Mouse (Mus musculus) liver, adult (tissue): Measurements from ENCODE around the gene Pdzd9.

ENCODE experiments used
- GATA4 ChIP-seq: IDR thresholded peaks from 2 replicates; pipeline ENCODE4 v1.6.1; 2014; ENCODE audit warnings: mild to moderate bottlenecking, low read length; ENCODE audit not compliant: insufficient replicate concordance

Gene Pdzd9

GRCm38 (mm10) chr7:120677001-120677643 lies 7.0 kb upstream of the Pdzd9 start, which contains the start of gene Mosmo:
TSS of gene Mosmo (plus strand) at chr7:120677618.
- no peak for TF ChIP-seq GATA4

GRCm38 (mm10) chr7:120671271-120671670 lies 1.1 kb upstream of the Pdzd9 start:
- no peak for TF ChIP-seq GATA4

- no peak for TF ChIP-seq GATA4
Observed at GRCm38 (mm10) chr7:120662079-120662478, 8.1 kb downstream of the Pdzd9 start.

- TF ChIP-seq GATA4 = no peak
Observed at GRCm38 (mm10) chr7:120647849-120648248, 22.3 kb downstream of the Pdzd9 start.

GRCm38 (mm10) chr7:120643217-120643616 lies 26.9 kb downstream of the Pdzd9 start:
- TF ChIP-seq GATA4 = no peak

GRCm38 (mm10) chr7:120635821-120636220 lies 34.3 kb downstream of the Pdzd9 start:
- no peak for TF ChIP-seq GATA4

- TF ChIP-seq GATA4 = no peak
Observed at GRCm38 (mm10) chr7:120635362-120635781, 34.8 kb downstream of the Pdzd9 start.

GRCm38 (mm10) chr7:120634711-120635361 lies 35.3 kb downstream of the Pdzd9 start, which contains the start of gene Uqcrc2:
TSS of gene Uqcrc2 (plus strand) at chr7:120635176.
- TF ChIP-seq GATA4 = no peak

- no peak for TF ChIP-seq GATA4
Observed at GRCm38 (mm10) chr7:120634301-120634700, 35.8 kb downstream of the Pdzd9 start.

- no peak for TF ChIP-seq GATA4
Observed at GRCm38 (mm10) chr7:120632518-120632917, 37.6 kb downstream of the Pdzd9 start.

GRCm38 (mm10) chr7:120620841-120621240 lies 49.3 kb downstream of the Pdzd9 start:
- TF ChIP-seq GATA4 = no peak

GRCm38 (mm10) chr7:120620075-120620771 lies 49.9 kb downstream of the Pdzd9 start:
- no peak for TF ChIP-seq GATA4
